Mouse (Mus musculus) MEL (cell line): ENCODE measurements around the gene Rdh11. TPM values are rescaled to one million over a fixed set of nuclear protein-coding genes. Genes with fewer than 3 reads are reported as not detected.

Source experiments
- DNase-seq: peaks from one replicate; pipeline ENCODE4 v3.0.0; 2011; ENCODE audit warnings: low read depth, low spot score
- H3K27ac ChIP-seq: 2 replicates; pipeline ENCODE4 v1.5.1; 2012; ENCODE audit warnings: low read depth, mild to moderate bottlenecking, control low read depth, low read length, moderate library complexity; ENCODE audit not compliant: control insufficient read depth
- H3K27me3 ChIP-seq, 2 experiments: fragments of 150-350 bp in 1 of 2; sonication (generic) in 1 of 2; 2 replicates each; pipeline ENCODE4 v1.6.1; 2012; ENCODE audit warnings: low read length in 2 of 2, mild to moderate bottlenecking in 2 of 2, improper control_type of control experiment in 1 of 2, moderate library complexity in 1 of 2; ENCODE audit not compliant: insufficient read depth in 2 of 2, control insufficient read depth in 1 of 2
- H3K36me3 ChIP-seq, 2 experiments: 2 replicates each; pipeline ENCODE4 v1.6.1; 2012 to 2014; ENCODE audit warnings: low read length in 2 of 2, improper control_type of control experiment in 1 of 2, inconsistent platforms in 1 of 2, mild to moderate bottlenecking in 1 of 2; ENCODE audit not compliant: insufficient read depth in 2 of 2, control insufficient read depth in 1 of 2
- H3K4me1 ChIP-seq, 2 experiments: fragments of 150-350 bp in 1 of 2; sonication (generic) in 1 of 2; 2 replicates each; pipeline ENCODE4 v1.6.1; 2012; ENCODE audit warnings: low read length in 2 of 2, improper control_type of control experiment in 1 of 2, mild to moderate bottlenecking in 1 of 2; ENCODE audit not compliant: insufficient read depth in 2 of 2, control insufficient read depth in 1 of 2
- H3K4me3 ChIP-seq, 2 experiments: fragments of 150-350 bp in 1 of 2; sonication (generic) in 1 of 2; 2 replicates each; pipeline ENCODE4 v1.5.1; 2012; ENCODE audit warnings: low read depth in 2 of 2, low read length in 2 of 2, mild to moderate bottlenecking in 2 of 2, moderate library complexity in 2 of 2, control low read depth in 1 of 2, improper control_type of control experiment in 1 of 2; ENCODE audit not compliant: control insufficient read depth in 1 of 2, insufficient read depth in 1 of 2
- H3K79me2 ChIP-seq: 2 replicates; pipeline ENCODE4 v1.6.1; 2012; ENCODE audit warnings: mild to moderate bottlenecking, low read length, moderate library complexity; ENCODE audit not compliant: control insufficient read depth, poor library complexity, insufficient read depth
- H3K9ac ChIP-seq: 2 replicates; pipeline ENCODE4 v1.6.1; 2012; ENCODE audit warnings: low read depth, mild to moderate bottlenecking, control low read depth, low read length, moderate library complexity; ENCODE audit not compliant: control insufficient read depth, poor library complexity, severe bottlenecking
- H3K9me3 ChIP-seq: fragments of 150-350 bp; sonication (generic); replicated peaks from 2 replicates; pipeline ENCODE4 v1.6.1; 2012; ENCODE audit warnings: mild to moderate bottlenecking, low read length, improper control_type of control experiment, moderate library complexity; ENCODE audit not compliant: insufficient read depth
- BHLHE40 ChIP-seq: IDR thresholded peaks from 2 replicates; pipeline ENCODE4 v1.6.1; 2012; ENCODE audit warnings: low read depth, mild to moderate bottlenecking, inconsistent platforms, low read length, improper control_type of control experiment, borderline replicate concordance
- CHD1 ChIP-seq: IDR thresholded peaks from 2 replicates; pipeline ENCODE4 v1.6.1; 2012; ENCODE audit warnings: low read depth, mild to moderate bottlenecking, inconsistent platforms, low read length, improper control_type of control experiment
- CTCF ChIP-seq, 3 experiments: IDR thresholded peaks in 2 of 3; conservative IDR thresholded peaks in 1 of 3; 2 replicates each; pipeline ENCODE4 v1.5.1; 2011 to 2012; ENCODE audit warnings: low read length in 3 of 3, low read depth in 2 of 3, mild to moderate bottlenecking in 2 of 3, improper control_type of control experiment in 1 of 3, inconsistent platforms in 1 of 3, mixed read lengths in 1 of 3, moderate library complexity in 1 of 3; ENCODE audit not compliant: control insufficient read depth in 1 of 3, insufficient read depth in 1 of 3, poor library complexity in 1 of 3, severe bottlenecking in 1 of 3
- E2F4 ChIP-seq: IDR thresholded peaks from 2 replicates; pipeline ENCODE4 v1.6.1; 2011; ENCODE audit warnings: low read depth, low read length, improper control_type of control experiment, borderline replicate concordance
- ETS1 ChIP-seq: IDR thresholded peaks from 2 replicates; pipeline ENCODE4 v1.6.1; 2012; ENCODE audit warnings: low read depth, mild to moderate bottlenecking, inconsistent platforms, low read length, improper control_type of control experiment, moderate library complexity
- HCFC1 ChIP-seq: IDR thresholded peaks from 2 replicates; pipeline ENCODE4 v1.6.1; 2012; ENCODE audit warnings: low read depth, mild to moderate bottlenecking, inconsistent platforms, low read length, improper control_type of control experiment, moderate library complexity
- JUND ChIP-seq: IDR thresholded peaks from 2 replicates; pipeline ENCODE4 v1.6.1; 2011; ENCODE audit warnings: low read depth, mild to moderate bottlenecking, improper control_type of control experiment, low read length
- KAT2A ChIP-seq: conservative IDR thresholded peaks from 2 replicates; pipeline ENCODE4 v1.6.1; 2012; ENCODE audit warnings: low read depth, low read length, improper control_type of control experiment, inconsistent platforms
- MAX ChIP-seq: IDR thresholded peaks from 2 replicates; pipeline ENCODE4 v1.6.1; 2011; ENCODE audit warnings: low read length, improper control_type of control experiment
- MAZ ChIP-seq: IDR thresholded peaks from 2 replicates; pipeline ENCODE4 v1.6.1; 2012; ENCODE audit warnings: low read depth, mild to moderate bottlenecking, inconsistent platforms, low read length, improper control_type of control experiment
- MYC ChIP-seq: IDR thresholded peaks from 2 replicates; pipeline ENCODE4 v1.6.1; 2011; ENCODE audit warnings: low read depth, mild to moderate bottlenecking, low read length, improper control_type of control experiment, moderate library complexity
- POLR2A ChIP-seq, 2 experiments: IDR thresholded peaks; 2 replicates each; pipeline ENCODE4 v1.6.1; 2011 to 2012; ENCODE audit warnings: low read length in 2 of 2, mild to moderate bottlenecking in 2 of 2, control low read depth in 1 of 2, improper control_type of control experiment in 1 of 2, low read depth in 1 of 2, moderate library complexity in 1 of 2; ENCODE audit not compliant: control insufficient read depth in 1 of 2, insufficient read depth in 1 of 2, poor library complexity in 1 of 2
- POLR2AphosphoS5 ChIP-seq: IDR thresholded peaks from 2 replicates; pipeline ENCODE4 v1.6.1; 2012; ENCODE audit warnings: low read depth, borderline replicate concordance, mild to moderate bottlenecking, inconsistent platforms, low read length, moderate library complexity, mixed read lengths
- RCOR1 ChIP-seq: IDR thresholded peaks from 2 replicates; pipeline ENCODE4 v1.6.1; 2012; ENCODE audit warnings: low read depth, mild to moderate bottlenecking, inconsistent platforms, low read length, improper control_type of control experiment
- SIN3A ChIP-seq: IDR thresholded peaks from 2 replicates; pipeline ENCODE4 v1.6.1; 2012; ENCODE audit warnings: low read length, improper control_type of control experiment, inconsistent platforms
- TCF12 ChIP-seq: IDR thresholded peaks from 2 replicates; pipeline ENCODE4 v1.6.1; 2014; ENCODE audit warnings: low read depth, mild to moderate bottlenecking, inconsistent platforms, low read length, improper control_type of control experiment, moderate library complexity
- USF2 ChIP-seq, 2 experiments: IDR thresholded peaks; 2 replicates each; pipeline ENCODE4 v1.6.1; 2011 to 2012; ENCODE audit warnings: improper control_type of control experiment in 2 of 2, low read length in 2 of 2, borderline replicate concordance in 1 of 2, inconsistent platforms in 1 of 2, low read depth in 1 of 2, mild to moderate bottlenecking in 1 of 2; ENCODE audit not compliant: insufficient read depth in 1 of 2
- ZC3H11A ChIP-seq: IDR thresholded peaks from 2 replicates; pipeline ENCODE4 v1.6.1; 2012; ENCODE audit warnings: low read depth, mild to moderate bottlenecking, inconsistent platforms, low read length, improper control_type of control experiment
- polyA plus RNA-seq, 2 experiments: library from polyadenylated mRNA; stranded (reverse) in 1 of 2; unstranded in 1 of 2; fragments of >175 nt in 1 of 2; fragments of >200 nt in 1 of 2; gene quantifications; 2 replicates each; pipeline versions ENCODE4 v1.2.1 to v1.2.4; 2012; ENCODE audit warnings: low replicate concordance in 2 of 2, low read depth in 1 of 2; ENCODE audit not compliant: insufficient read length in 2 of 2, insufficient read depth in 1 of 2, missing spikeins in 1 of 2
- total RNA-seq: library from RNA; depleted of rRNA; stranded (reverse); fragments of 300-350 nt; gene quantifications from 2 replicates; pipeline ENCODE4 v1.2.3, GENCODE M21; 2012

The Rdh11 gene
- total and polyA plus RNA-seq, 3 experiments, result 22.0 to 44.5 (median 29.8) TPM

DNA sequence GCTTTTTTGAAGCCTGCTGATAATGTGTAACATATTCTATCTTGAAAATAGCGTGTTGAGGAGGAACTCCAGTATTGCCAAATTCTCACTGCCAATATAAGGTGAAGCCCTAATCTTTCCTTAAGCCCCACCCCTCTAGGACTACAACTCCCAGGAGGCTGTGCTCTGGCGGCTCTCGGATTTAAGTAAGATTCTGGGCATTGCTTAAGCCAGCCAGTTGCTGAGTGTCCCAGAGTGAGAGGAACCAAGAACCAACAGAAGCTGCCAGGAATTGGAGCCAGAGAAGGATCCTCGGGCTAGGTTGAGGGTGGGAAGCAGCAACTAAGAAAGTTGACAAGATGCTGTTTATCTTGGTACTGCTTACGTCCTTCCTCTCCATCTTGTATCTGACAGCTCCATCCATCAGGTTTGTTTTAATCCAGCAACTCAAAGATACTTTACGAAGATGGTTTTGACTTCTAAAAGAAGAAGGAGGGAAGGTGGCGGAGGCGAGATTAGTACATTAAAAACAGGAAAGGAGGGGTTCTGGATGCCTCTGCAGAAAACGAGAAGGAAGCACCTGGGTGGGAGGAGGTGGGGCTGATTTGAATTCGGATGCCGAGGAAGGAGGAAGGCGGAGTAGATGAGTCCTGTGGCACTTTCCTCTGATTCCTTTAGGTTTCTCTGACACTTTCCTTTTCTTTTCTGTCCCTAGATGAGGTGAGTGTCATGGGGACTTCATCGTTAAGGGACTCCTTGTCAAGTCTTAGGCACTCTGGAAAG lies 16.8 kb upstream of the Rdh11 start, which contains the start of gene Rdh12:
Gene Rdh12, plus strand, starts transcription at position 212 of the 762 bp plus-strand sequence.
- Histone ChIP-seq H3K4me3 (peak within 1 kb of the TSS; percentile 55 to 74), H3K79me2 (no peaks in the 10 kb centered on the region), H3K27ac (no peak within 1 kb of the TSS), H3K27me3 (no peaks in the 10 kb centered on the region; a peak in 1 of 4 replicates), H3K9ac (no peak within 1 kb of the TSS), H3K4me1 (peaks cover 5 to 9% of the 10 kb centered on the region in 2 experiments; a peak in 3 of 4 replicates), H3K9me3 (no peaks in the 10 kb centered on the region), H3K36me3 (no peaks in the 10 kb centered on the region; a peak in 2 of 4 replicates)
- TF ChIP-seq MAZ (0 out of 2 replicates have a peak, but pooled peaks have one; percentile 30), ZC3H11A (no peak), HCFC1 (peak; percentile 93), SIN3A (peak; percentile 40; the same call in 1 of the 2 replicates), E2F4 (no peak), BHLHE40 (no peak), CHD1 (no peak), TCF12 (0 out of 2 replicates have a peak, but pooled peaks have one; percentile 19), KAT2A (peak; percentile 52), RCOR1 (0 out of 2 replicates have a peak, but pooled peaks have one; percentile 30), ETS1 (no peak)
- peak; percentile 63 for DNase-seq

DNA sequence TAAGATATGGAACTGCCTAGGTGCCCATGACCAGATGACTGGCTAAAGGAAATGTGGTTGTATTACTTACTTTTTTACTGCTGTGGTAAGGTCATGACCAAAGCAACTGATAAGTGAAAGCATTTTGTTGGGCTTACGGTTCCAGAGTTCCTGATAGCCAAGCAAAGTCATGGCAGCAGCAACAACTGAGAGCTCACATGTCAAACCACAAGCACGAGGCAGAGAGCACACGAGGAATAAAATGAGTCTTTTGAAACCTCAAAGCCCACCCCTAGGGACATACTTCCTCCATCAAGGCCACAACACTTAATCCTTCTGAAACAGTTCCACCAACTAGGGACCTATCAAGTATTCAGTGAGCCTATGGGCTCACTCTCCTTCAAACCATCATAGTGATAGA lies 9.8 kb upstream of the Rdh11 start:
- peak; percentile 14 for DNase-seq
- no peaks in the 10 kb centered on the region for H3K79me2 ChIP-seq

More for the DNA sequence above, 9.8 kb upstream of the Rdh11 start:
- no peak overlapping the region for H3K27ac ChIP-seq
- peaks cover 0 to 2% of the 10 kb centered on the region in 2 experiments; a peak in 2 of 4 replicates for H3K36me3 ChIP-seq
- TF ChIP-seq USF2 (IDR thresholded peaks at IDR 0.05; ENCODE audit: borderline replicate concordance in 1 of 2, insufficient read depth in 1 of 2, low read depth in 1 of 2, low read length in 2 of 2) (no peak), JUND (no peak), KAT2A (no peak), ZC3H11A (no peak), MAX (no peak), SIN3A (no peak), CTCF (IDR thresholded peaks at IDR 0.05 in 2 of 3, conservative IDR thresholded peaks at IDR 0.05 in 1 of 3; ENCODE audit: control insufficient read depth in 1 of 3, insufficient read depth in 1 of 3, low read depth in 2 of 3, low read length in 3 of 3, poor library complexity in 1 of 3, severe bottlenecking in 1 of 3) (no peak), MYC (no peak), POLR2AphosphoS5 (no peak), POLR2A (IDR thresholded peaks at IDR 0.05; ENCODE audit: control insufficient read depth in 1 of 2, insufficient read depth in 1 of 2, low read depth in 1 of 2, low read length in 2 of 2, poor library complexity in 1 of 2) (no peak)
- TF ChIP-seq, all 39 proteins: peak for 0
- Histone ChIP-seq H3K27me3 (no peaks in the 10 kb centered on the region; a peak in 1 of 4 replicates), H3K9ac (no peak overlapping the region), H3K4me3 (no peak overlapping the region), H3K9me3 (no peaks in the 10 kb centered on the region), H3K4me1 (peaks cover 5 to 8% of the 10 kb centered on the region in 2 experiments; a peak in 3 of 4 replicates)
